Mouse (Mus musculus) testis, adult 2 months (tissue): ENCODE measurements around the gene Ercc6l2. TPM values are rescaled to one million over a fixed set of nuclear protein-coding genes. Genes with fewer than 3 reads are reported as not detected.

Source experiments
- H3K27ac ChIP-seq: fragments of 200-500 bp; 2 replicates; pipeline ENCODE4 v1.5.1; 2012; ENCODE audit warnings: low read depth, low read length; ENCODE audit not compliant: control insufficient read depth, insufficient read depth
- H3K27me3 ChIP-seq: fragments of 200-500 bp; 2 replicates; pipeline ENCODE4 v1.6.1; 2012; ENCODE audit warnings: mild to moderate bottlenecking, low read length, moderate library complexity; ENCODE audit not compliant: control insufficient read depth, insufficient read depth
- H3K36me3 ChIP-seq: fragments of 200-500 bp; 2 replicates; pipeline ENCODE4 v1.6.1; 2012; ENCODE audit warnings: mild to moderate bottlenecking, low read length; ENCODE audit not compliant: control insufficient read depth, insufficient read depth
- H3K4me1 ChIP-seq: fragments of 200-500 bp; 2 replicates; pipeline ENCODE4 v1.6.1; 2012; ENCODE audit warnings: low read length; ENCODE audit not compliant: control insufficient read depth, insufficient read depth
- H3K4me3 ChIP-seq: fragments of 200-500 bp; 2 replicates; pipeline ENCODE4 v1.5.1; 2012; ENCODE audit warnings: low read depth, mild to moderate bottlenecking, low read length, moderate library complexity, mixed read lengths; ENCODE audit not compliant: control insufficient read depth
- CTCF ChIP-seq: fragments of 200-500 bp; IDR thresholded peaks from 2 replicates; pipeline ENCODE4 v1.5.1; 2012; ENCODE audit warnings: low read depth, mild to moderate bottlenecking, inconsistent platforms, low read length, moderate library complexity; ENCODE audit not compliant: control insufficient read depth, insufficient read depth, insufficient replicate concordance
- POLR2A ChIP-seq: fragments of 200-500 bp; IDR thresholded peaks from 2 replicates; pipeline ENCODE4 v1.6.1; 2012; ENCODE audit warnings: low read depth, mild to moderate bottlenecking, inconsistent platforms, low read length, moderate library complexity; ENCODE audit not compliant: control insufficient read depth
- polyA plus RNA-seq: library from polyadenylated mRNA; depleted of rRNA; stranded (reverse); fragments of >200 nt; gene quantifications from 2 replicates; pipeline ENCODE4 v1.2.3, GENCODE M21; 2012

Ercc6l2 gene
- polyA plus RNA-seq, 1 experiment, result 9.4 TPM

- no peak for TF ChIP-seq POLR2A
- TF ChIP-seq CTCF, result no peak
These were observed 21.4 kb upstream of the Ercc6l2 start for GRCm38 (mm10) chr13:63793345-63794308.

GRCm38 (mm10) chr13:63798677-63799076 is 16.4 kb upstream of the Ercc6l2 start:
- no peaks in the 10 kb centered on the region for H3K4me1 ChIP-seq
- no peak overlapping the region for H3K4me3 ChIP-seq
- no peak overlapping the region for H3K27ac ChIP-seq
- H3K36me3 ChIP-seq, result no peaks in the 10 kb centered on the region
- TF ChIP-seq CTCF (no peak), POLR2A (no peak)
- H3K27me3 ChIP-seq, result no peaks in the 10 kb centered on the region

More at GRCm38 (mm10) chr13:63793345-63794308, 21.4 kb upstream of the Ercc6l2 start:
- no peak overlapping the region for H3K4me3 ChIP-seq
- H3K36me3 ChIP-seq, result no peaks in the 10 kb centered on the region
- H3K27ac ChIP-seq, result no peak overlapping the region
- no peaks in the 10 kb centered on the region for H3K4me1 ChIP-seq
- H3K27me3 ChIP-seq, result no peaks in the 10 kb centered on the region

GRCm38 (mm10) chr13:63799940-63800339 is 15.1 kb upstream of the Ercc6l2 start:
- H3K4me1 ChIP-seq, result no peaks in the 10 kb centered on the region
- H3K27me3 ChIP-seq, result no peaks in the 10 kb centered on the region
- no peak overlapping the region for H3K27ac ChIP-seq
- no peak overlapping the region for H3K4me3 ChIP-seq
- TF ChIP-seq CTCF (no peak), POLR2A (no peak)
- no peaks in the 10 kb centered on the region for H3K36me3 ChIP-seq

GRCm38 (mm10) chr13:63801289-63801688 is 13.8 kb upstream of the Ercc6l2 start:
- Histone ChIP-seq H3K36me3 (no peaks in the 10 kb centered on the region), H3K27me3 (no peaks in the 10 kb centered on the region), H3K27ac (no peak overlapping the region), H3K4me1 (no peaks in the 10 kb centered on the region), H3K4me3 (no peak overlapping the region)
- TF ChIP-seq POLR2A (no peak), CTCF (no peak)

- no peaks in the 10 kb centered on the region for H3K4me1 ChIP-seq
These were observed 7.8 kb upstream of the Ercc6l2 start for GRCm38 (mm10) chr13:63807233-63807632.

GRCm38 (mm10) chr13:63807979-63808378 is 7.1 kb upstream of the Ercc6l2 start:
- no peak for TF ChIP-seq POLR2A
- Histone ChIP-seq H3K36me3 (no peaks in the 10 kb centered on the region), H3K4me3 (no peak overlapping the region), H3K27me3 (no peaks in the 10 kb centered on the region), H3K4me1 (no peaks in the 10 kb centered on the region), H3K27ac (no peak overlapping the region)

More at GRCm38 (mm10) chr13:63807233-63807632, 7.8 kb upstream of the Ercc6l2 start:
- TF ChIP-seq POLR2A (no peak), CTCF (no peak)
- no peak overlapping the region for H3K4me3 ChIP-seq
- no peak overlapping the region for H3K27ac ChIP-seq
- H3K36me3 ChIP-seq, result no peaks in the 10 kb centered on the region
- no peaks in the 10 kb centered on the region for H3K27me3 ChIP-seq

GRCm38 (mm10) chr13:63811477-63811876 is 3.6 kb upstream of the Ercc6l2 start:
- no peaks in the 10 kb centered on the region for H3K36me3 ChIP-seq
- H3K27me3 ChIP-seq, result no peaks in the 10 kb centered on the region
- no peak overlapping the region for H3K27ac ChIP-seq
- H3K4me3 ChIP-seq, result no peak overlapping the region
- no peaks in the 10 kb centered on the region for H3K4me1 ChIP-seq
- TF ChIP-seq POLR2A, result no peak
- no peak for TF ChIP-seq CTCF
